In genomic region chr9:14946677-14947076, GRCm38 (mm10) we compare ENCODE assay signal across 26 mouse cellular contexts. TPM values are rescaled to one million over a fixed set of nuclear protein-coding genes. Genes with fewer than 3 reads are reported as not detected.
"Had no signal": no experiment of that assay in that cellular context is flagged by ENCODE, and none has a peak within 500 bp of the region (broad histone marks: within the 10 kb centered on the region; RNA-seq: fewer than 3 reads in every experiment).

No protein-coding gene starts in this region.

- H3K27me3 ChIP-seq: intestine, embryonic 15.5 days; limb, embryonic 12.5 days; limb, embryonic 15.5 days; midbrain, embryonic 12.5 days; midbrain, embryonic 15.5 days; neural tube, embryonic 12.5 days; neural tube, embryonic 15.5 days; stomach, embryonic 15.5 days had no signal

- H3K4me2 ChIP-seq: intestine, embryonic 15.5 days; limb, embryonic 12.5 days; limb, embryonic 15.5 days; liver, embryonic 11.5 days; lung, embryonic 14.5 days; midbrain, embryonic 12.5 days; midbrain, embryonic 15.5 days; neural tube, embryonic 12.5 days; neural tube, embryonic 15.5 days; stomach, embryonic 15.5 days had no signal

- DNase-seq: kidney, adult 11 months; kidney, postnatal 25 days; layer of hippocampus, adult 9-11 months; left cerebral cortex, postnatal 4 days; liver, postnatal 0 days; lung, embryonic 14.5 days; right cerebral cortex, adult 18-20 months; right cerebral cortex, postnatal 14 days; spleen, adult 18-20 months; thymus, postnatal 25 days had no signal

- H3K9ac ChIP-seq: intestine, embryonic 15.5 days; limb, embryonic 12.5 days; limb, embryonic 15.5 days; liver, embryonic 14.5 days; liver, postnatal 0 days; lung, embryonic 14.5 days; midbrain, embryonic 12.5 days; midbrain, embryonic 15.5 days; neural tube, embryonic 12.5 days; neural tube, embryonic 15.5 days; stomach, embryonic 15.5 days had no signal

- H3K9me3 ChIP-seq: intestine, embryonic 15.5 days; limb, embryonic 15.5 days; midbrain, embryonic 15.5 days; neural tube, embryonic 15.5 days; stomach, embryonic 15.5 days had no signal

- H3K4me1 ChIP-seq: intestine, embryonic 15.5 days; limb, embryonic 12.5 days; limb, embryonic 15.5 days; midbrain, embryonic 15.5 days; neural tube, embryonic 12.5 days; neural tube, embryonic 15.5 days; stomach, embryonic 15.5 days had no signal

- ATAC-seq: intestine, embryonic 15.5 days; liver, postnatal 0 days; lung, postnatal 0 days; midbrain, embryonic 15.5 days had no signal

- H3K36me3 ChIP-seq: intestine, embryonic 15.5 days; limb, embryonic 12.5 days; limb, embryonic 15.5 days; midbrain, embryonic 12.5 days; midbrain, embryonic 15.5 days; neural tube, embryonic 12.5 days; neural tube, embryonic 15.5 days; stomach, embryonic 15.5 days had no signal

- H3K4me3 ChIP-seq: intestine, embryonic 15.5 days; layer of hippocampus, adult 2 months; left cerebral cortex, adult 2 months; limb, embryonic 12.5 days; limb, embryonic 15.5 days; midbrain, embryonic 12.5 days; midbrain, embryonic 15.5 days; neural tube, embryonic 12.5 days; neural tube, embryonic 15.5 days; stomach, embryonic 15.5 days had no signal

- H3K27ac ChIP-seq: intestine, embryonic 15.5 days; layer of hippocampus, adult 2 months; left cerebral cortex, adult 2 months; limb, embryonic 12.5 days; limb, embryonic 15.5 days; liver, embryonic 14.5 days; macrophage; midbrain, embryonic 12.5 days; midbrain, embryonic 15.5 days; neural tube, embryonic 12.5 days; neural tube, embryonic 15.5 days; stomach, embryonic 15.5 days had no signal

RNA-seq across cellular contexts. Expression of gene Izumo1r, which starts 42.9 kb away (rescaled TPM):
- total RNA-seq: layer of hippocampus, adult 2 months; layer of hippocampus, postnatal 25 days; left cerebral cortex, adult 2 months; left cerebral cortex, postnatal 10 days; left cerebral cortex, postnatal 4 days had no signal
- polyA plus RNA-seq: intestine, embryonic 15.5 days; limb, embryonic 12.5 days; liver, embryonic 11.5 days; liver, embryonic 14.5 days; liver, postnatal 0 days; macrophage; midbrain, embryonic 12.5 days; midbrain, embryonic 15.5 days; neural tube, embryonic 12.5 days; neural tube, embryonic 15.5 days; stomach, embryonic 15.5 days had no signal
